Mouse (Mus musculus) forebrain, embryonic 16.5 days (tissue): Measurements from ENCODE around the gene Calu. TPM values are rescaled to one million over a fixed set of nuclear protein-coding genes. Genes with fewer than 3 reads are reported as not detected.

Experiments used
- ATAC-seq: fragments of 200-750 bp; cut with Nextera tagmentation; 2 replicates; pipeline ENCODE4 v1.8.0; 2017; ENCODE audit warnings: mild to moderate bottlenecking, moderate library complexity
- H3K27ac ChIP-seq: fragments of 300-500 bp; sonication (generic); 2 replicates; pipeline ENCODE4 v1.5.1; 2014; ENCODE audit warnings: low read length, control low read depth
- H3K27me3 ChIP-seq: fragments of 300-500 bp; sonication (generic); replicated peaks from 2 replicates; pipeline ENCODE4 v1.6.1; 2014; ENCODE audit warnings: low read length; ENCODE audit not compliant: control insufficient read depth, insufficient read depth
- H3K36me3 ChIP-seq: fragments of 300-500 bp; sonication (generic); 2 replicates; pipeline ENCODE4 v1.6.1; 2014; ENCODE audit not compliant: control insufficient read depth, insufficient read depth
- H3K4me1 ChIP-seq: fragments of 300-500 bp; sonication (generic); replicated peaks from 2 replicates; pipeline ENCODE4 v1.6.1; 2014; ENCODE audit warnings: low read length; ENCODE audit not compliant: control insufficient read depth, insufficient read depth
- H3K4me2 ChIP-seq: fragments of 300-500 bp; sonication (generic); 2 replicates; pipeline ENCODE4 v1.6.1; 2014; ENCODE audit warnings: mild to moderate bottlenecking, low read length, control low read depth
- H3K4me3 ChIP-seq: fragments of 300-500 bp; sonication (generic); replicated peaks from 2 replicates; pipeline ENCODE4 v1.5.1; 2014; ENCODE audit warnings: mild to moderate bottlenecking, low read length, control low read depth
- H3K9ac ChIP-seq: fragments of 300-500 bp; sonication (generic); replicated peaks from 2 replicates; pipeline ENCODE4 v1.6.1; 2014; ENCODE audit warnings: low read depth, low read length, control low read depth
- H3K9me3 ChIP-seq: fragments of 300-500 bp; sonication (generic); 2 replicates; pipeline ENCODE4 v1.6.1; 2016; ENCODE audit warnings: low read length; ENCODE audit not compliant: control insufficient read depth
- WGBS: fragments of 180-500 bp; shearing (Covaris S2); extraction: QIAGEN DNeasy Blood & Tissue Kit; methylation state at CpG from one replicate; pipeline ENCODE4 v1.1.7; 2014; 5-methylcytosine and 5-hydroxymethylcytosine counted together
- polyA plus RNA-seq: library from polyadenylated mRNA; unstranded; fragments of >200 nt; fragmentation: Nextera tagmentation; extraction: Ambion mirVana; gene quantifications from 2 replicates; pipeline ENCODE4 v1.2.1, GENCODE M21; 2015

The Calu gene
- polyA plus RNA-seq, 1 experiment from 2014 or later = 170 TPM

DNA sequence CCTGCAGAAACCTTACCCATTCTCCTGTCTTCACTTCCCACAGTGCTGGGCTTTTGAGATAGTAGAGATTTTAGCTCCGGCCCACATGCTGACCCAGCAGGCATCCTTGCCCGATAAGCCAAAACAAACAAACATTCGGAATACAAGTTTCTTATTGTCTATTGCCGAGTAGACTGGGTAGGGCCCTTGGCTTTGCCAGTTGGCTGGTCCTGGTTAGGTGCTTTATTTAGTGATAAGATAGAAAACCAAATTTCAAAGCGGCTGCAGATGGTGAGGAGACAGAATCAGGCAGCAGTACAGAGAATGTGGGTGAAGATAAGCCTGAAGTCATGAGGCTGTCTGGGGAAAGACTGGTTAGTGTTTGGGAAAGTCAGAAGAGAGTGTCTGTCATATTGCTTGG is 4.9 kb downstream of the Calu start:
- 61% methylated on average over 5 of the region's 5 CpGs for WGBS
- H3K27ac ChIP-seq = no peak overlapping the region

GRCm38 (mm10) chr6:29359386-29359785 is 11.5 kb downstream of the Calu start:
- Histone ChIP-seq H3K9ac (no peak overlapping the region), H3K9me3 (no peaks in the 10 kb centered on the region), H3K4me3 (no peak overlapping the region), H3K27ac (no peak overlapping the region), H3K4me1 (peaks cover 12% of the 10 kb centered on the region), H3K4me2 (no peak overlapping the region), H3K36me3 (peaks cover 9% of the 10 kb centered on the region), H3K27me3 (no peaks in the 10 kb centered on the region)
- no peak for ATAC-seq
- WGBS = 81% methylated on average over 3 of the region's 3 CpGs

More for the DNA sequence above, 4.9 kb downstream of the Calu start:
- ATAC-seq = no peak
- H3K36me3 ChIP-seq = peaks cover 6% of the 10 kb centered on the region
- no peak overlapping the region for H3K9ac ChIP-seq
- no peak overlapping the region for H3K4me2 ChIP-seq
- no peaks in the 10 kb centered on the region for H3K27me3 ChIP-seq
- no peaks in the 10 kb centered on the region for H3K9me3 ChIP-seq
- H3K4me3 ChIP-seq = no peak overlapping the region
- H3K4me1 ChIP-seq = peaks cover 14% of the 10 kb centered on the region

DNA sequence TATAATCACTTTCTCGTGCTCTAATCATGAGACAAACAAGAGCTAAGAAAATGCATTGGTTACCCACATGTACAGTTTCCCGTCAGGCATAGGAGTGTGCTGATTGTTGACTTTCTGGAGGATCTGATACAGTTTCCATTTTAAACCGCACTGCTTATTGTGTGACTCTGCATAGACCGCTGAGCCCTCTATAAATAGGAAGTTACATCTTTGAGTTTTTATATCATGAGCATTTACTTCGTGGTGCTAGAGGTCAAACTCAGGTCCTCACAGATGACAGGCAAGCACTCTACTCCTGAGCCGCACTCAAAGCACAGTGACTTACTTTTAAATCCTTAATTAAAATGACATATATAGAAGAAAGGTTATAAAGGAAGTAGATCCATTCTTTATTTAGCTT is 12.3 kb downstream of the Calu start:
- Histone ChIP-seq H3K4me1 (peaks cover 12% of the 10 kb centered on the region), H3K9me3 (no peaks in the 10 kb centered on the region), H3K9ac (no peak overlapping the region), H3K27ac (no peak overlapping the region), H3K4me3 (no peak overlapping the region), H3K36me3 (peaks cover 9% of the 10 kb centered on the region), H3K4me2 (no peak overlapping the region), H3K27me3 (no peaks in the 10 kb centered on the region)
- ATAC-seq = no peak
- WGBS = 86% methylated on average over 6 of the region's 6 CpGs

- Histone ChIP-seq H3K36me3 (peaks cover 7% of the 10 kb centered on the region), H3K4me1 (peaks cover 12% of the 10 kb centered on the region), H3K4me2 (peak overlapping the region; percentile 5; the same call in 1 of the 2 replicates), H3K9me3 (no peaks in the 10 kb centered on the region), H3K27ac (peak overlapping the region; percentile 72), H3K9ac (0 out of 2 replicates have a peak overlapping the region, but pooled peaks have one; percentile 5), H3K4me3 (no peak overlapping the region), H3K27me3 (no peaks in the 10 kb centered on the region)
- peak; percentile 89 for ATAC-seq
- 9% methylated on average over 7 of the region's 7 CpGs for WGBS
Measured at GRCm38 (mm10) chr6:29362246-29363128, 14.6 kb downstream of the Calu start.

GRCm38 (mm10) chr6:29363129-29363515 is 15.3 kb downstream of the Calu start:
- Histone ChIP-seq H3K9me3 (no peaks in the 10 kb centered on the region), H3K27ac (peak overlapping the region; percentile 72), H3K27me3 (no peaks in the 10 kb centered on the region), H3K36me3 (peaks cover 7% of the 10 kb centered on the region), H3K4me2 (no peak overlapping the region), H3K9ac (0 out of 2 replicates have a peak overlapping the region, but pooled peaks have one; percentile 5), H3K4me3 (no peak overlapping the region), H3K4me1 (peaks cover 12% of the 10 kb centered on the region)
- peak; percentile 77 for ATAC-seq
- 27% methylated on average over 3 of the region's 3 CpGs for WGBS

DNA sequence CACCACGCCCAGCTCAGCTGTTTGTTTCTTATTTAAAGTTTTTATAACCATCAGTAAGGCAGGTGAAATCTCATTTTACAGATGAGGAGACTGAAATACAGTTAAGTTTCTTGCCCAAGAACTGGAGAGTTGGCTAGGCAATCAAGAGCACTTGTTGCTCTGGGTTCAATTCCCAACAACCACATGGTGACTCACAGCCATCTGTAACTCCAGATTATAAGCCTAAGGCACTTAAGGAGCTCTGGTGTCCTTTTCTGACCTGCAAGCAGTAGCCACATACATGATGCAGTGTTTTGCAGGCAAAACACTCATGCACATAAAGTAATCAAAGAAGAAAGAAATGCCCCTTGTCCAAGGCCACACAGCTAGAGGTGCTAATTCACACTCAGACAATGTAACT is 17.4 kb downstream of the Calu start:
- Histone ChIP-seq H3K27me3 (no peaks in the 10 kb centered on the region), H3K9me3 (no peaks in the 10 kb centered on the region), H3K4me1 (peaks cover 12% of the 10 kb centered on the region), H3K9ac (no peak overlapping the region), H3K27ac (no peak overlapping the region), H3K4me3 (no peak overlapping the region), H3K4me2 (no peak overlapping the region), H3K36me3 (peaks cover 5% of the 10 kb centered on the region; the same call in 1 of the 2 replicates)
- WGBS = 87% methylated on average over 1 of the region's 1 CpGs
- ATAC-seq = no peak

DNA sequence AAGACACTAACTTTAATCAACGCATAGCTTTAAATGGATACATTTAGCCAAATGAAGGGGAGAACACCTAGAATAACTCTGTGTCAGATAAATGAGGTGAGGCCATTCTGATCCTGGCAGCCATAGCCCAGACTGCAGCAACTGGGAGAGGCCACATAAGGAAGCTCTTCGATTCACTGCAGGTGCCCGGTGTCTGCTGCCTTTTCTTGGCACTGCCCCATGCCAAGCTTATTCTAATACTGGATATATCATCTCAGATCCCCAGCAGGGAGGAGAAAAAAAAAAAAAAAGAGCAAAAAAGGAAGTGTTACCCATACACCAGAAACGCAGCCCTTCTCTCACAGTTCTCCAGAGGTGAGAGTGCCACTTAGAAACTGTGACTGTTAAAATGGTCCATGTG is 29.5 kb downstream of the Calu start:
- Histone ChIP-seq H3K36me3 (peaks cover 14% of the 10 kb centered on the region), H3K27me3 (no peaks in the 10 kb centered on the region), H3K4me1 (no peaks in the 10 kb centered on the region), H3K4me3 (no peak overlapping the region), H3K9me3 (no peaks in the 10 kb centered on the region), H3K27ac (no peak overlapping the region), H3K4me2 (no peak overlapping the region), H3K9ac (no peak overlapping the region)
- ATAC-seq = no peak
- 87% methylated on average over 4 of the region's 4 CpGs for WGBS

- Histone ChIP-seq H3K4me1 (no peaks in the 10 kb centered on the region), H3K27ac (no peak overlapping the region), H3K36me3 (peaks cover 11% of the 10 kb centered on the region), H3K9ac (no peak overlapping the region), H3K4me3 (no peak overlapping the region), H3K4me2 (no peak overlapping the region), H3K9me3 (no peaks in the 10 kb centered on the region), H3K27me3 (no peaks in the 10 kb centered on the region)
- 94% methylated on average over 10 of the region's 10 CpGs for whole genome bisulfite sequencing
- ATAC-seq = no peak
Measured at GRCm38 (mm10) chr6:29378678-29379077, 30.8 kb downstream of the Calu start.

GRCm38 (mm10) chr6:29379954-29380353 is 32.1 kb downstream of the Calu start:
- Histone ChIP-seq H3K4me3 (no peak overlapping the region), H3K36me3 (peaks cover 9% of the 10 kb centered on the region), H3K9me3 (no peaks in the 10 kb centered on the region), H3K9ac (no peak overlapping the region), H3K4me1 (no peaks in the 10 kb centered on the region), H3K27me3 (no peaks in the 10 kb centered on the region), H3K4me2 (no peak overlapping the region), H3K27ac (no peak overlapping the region)
- WGBS = 93% methylated on average over 6 of the region's 6 CpGs
- no peak for ATAC-seq
